Mouse (Mus musculus): ENCODE data around the gene AI182371.

DNA sequence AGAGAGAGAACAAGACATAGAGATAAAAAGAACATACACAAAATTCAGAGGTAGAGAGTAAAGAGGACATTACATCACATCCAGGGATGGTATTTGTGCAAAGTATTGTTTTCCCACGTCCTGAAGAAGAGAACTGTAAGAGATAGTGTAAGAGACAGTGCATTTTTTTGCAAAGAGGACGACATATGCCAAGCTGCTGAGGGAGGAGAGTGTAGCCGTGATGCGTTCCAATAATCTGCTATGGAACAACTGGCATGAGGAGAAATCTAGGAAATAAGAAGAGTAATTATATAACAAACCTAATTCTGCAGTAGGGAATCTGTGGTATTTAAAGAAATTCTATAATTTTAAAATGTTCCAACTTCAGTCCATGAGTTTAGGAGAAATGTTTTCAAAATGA lies 13.9 kb downstream of the AI182371 start:
- no peak for TF ChIP-seq MAFK (IDR thresholded peaks at IDR 0.05; ENCODE audit: insufficient replicate concordance, low read length)
- TF ChIP-seq POLR2AphosphoS2 (IDR thresholded peaks at IDR 0.05; ENCODE audit: low read depth, low read length), result no peak
- no peak for TF ChIP-seq EP300 (IDR thresholded peaks at IDR 0.05; ENCODE audit: low read length)
- no peak for TF ChIP-seq MYC (IDR thresholded peaks at IDR 0.05; ENCODE audit: low read depth, low read length)
- TF ChIP-seq NRF1 (IDR thresholded peaks at IDR 0.05; ENCODE audit: low read depth, low read length), result no peak
- TF ChIP-seq CTCF (conservative IDR thresholded peaks at IDR 0.05 in 1 of 2, IDR thresholded peaks at IDR 0.05 in 1 of 2; ENCODE audit: low read depth in 2 of 2, low read length in 2 of 2), result no peak
- no peak for TF ChIP-seq MAX (IDR thresholded peaks at IDR 0.05; ENCODE audit: low read length)
- TF ChIP-seq JUN (IDR thresholded peaks at IDR 0.05; ENCODE audit: insufficient read depth, low read depth, low read length), result no peak
- no peak for TF ChIP-seq RCOR1 (conservative IDR thresholded peaks at IDR 0.05; ENCODE audit: low read depth, low read length)
- no peak for TF ChIP-seq POLR2A (IDR thresholded peaks at IDR 0.05; ENCODE audit: low read depth, low read length)
- TF ChIP-seq ELF1 (IDR thresholded peaks at IDR 0.05; ENCODE audit: low read depth, low read length), result no peak

Measured in CH12.LX (cell line).